Mouse (Mus musculus): ENCODE measurements around the gene Olfr1359. TPM values are rescaled to one million over a fixed set of nuclear protein-coding genes. Genes with fewer than 3 reads are reported as not detected.
"Not testable (repeated sequence)": the region's sequence is repeated elsewhere in the genome, so short reads cannot be mapped to it uniquely, and the experiment has no call there.

Gene Olfr1359
- total RNA-seq, 2 experiments from 2014 or later, result not detected

DNA sequence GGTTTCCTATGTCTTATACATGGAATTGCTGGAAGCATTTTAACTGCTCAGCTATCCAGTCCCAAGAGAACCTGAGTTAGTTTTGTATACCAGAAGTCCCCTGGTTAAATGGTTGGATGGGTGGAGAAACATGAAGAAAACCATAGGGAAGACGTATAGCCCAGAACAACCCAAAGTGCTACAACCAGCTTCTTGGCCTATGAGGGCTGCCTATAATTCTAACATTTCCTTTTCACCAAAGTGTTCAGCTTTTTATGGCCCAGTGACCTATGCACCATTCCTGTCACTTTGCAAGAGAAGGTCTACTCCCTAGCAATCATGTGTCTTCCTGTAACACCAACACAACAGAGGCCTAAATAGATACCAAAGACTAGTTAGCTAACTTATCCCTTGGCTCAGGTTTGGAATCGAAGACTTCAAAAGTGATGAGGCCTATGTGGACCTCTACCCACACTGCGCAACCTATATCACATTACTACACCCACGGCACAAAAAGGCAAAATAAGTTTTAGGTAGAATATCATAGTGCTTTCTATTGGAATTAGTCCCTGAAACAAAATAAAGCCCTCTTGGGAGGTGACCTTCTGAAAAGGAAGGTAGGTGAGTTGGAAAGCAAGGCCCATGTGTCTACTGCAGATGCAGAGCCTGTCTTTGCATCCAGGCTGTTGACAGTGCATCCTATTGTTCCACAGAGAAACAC, 20.6 kb downstream of the Olfr1359 start:
- no peak for TF ChIP-seq CTCF (IDR thresholded peaks at IDR 0.05)
- H3K27ac ChIP-seq, result no peak overlapping the region

DNA sequence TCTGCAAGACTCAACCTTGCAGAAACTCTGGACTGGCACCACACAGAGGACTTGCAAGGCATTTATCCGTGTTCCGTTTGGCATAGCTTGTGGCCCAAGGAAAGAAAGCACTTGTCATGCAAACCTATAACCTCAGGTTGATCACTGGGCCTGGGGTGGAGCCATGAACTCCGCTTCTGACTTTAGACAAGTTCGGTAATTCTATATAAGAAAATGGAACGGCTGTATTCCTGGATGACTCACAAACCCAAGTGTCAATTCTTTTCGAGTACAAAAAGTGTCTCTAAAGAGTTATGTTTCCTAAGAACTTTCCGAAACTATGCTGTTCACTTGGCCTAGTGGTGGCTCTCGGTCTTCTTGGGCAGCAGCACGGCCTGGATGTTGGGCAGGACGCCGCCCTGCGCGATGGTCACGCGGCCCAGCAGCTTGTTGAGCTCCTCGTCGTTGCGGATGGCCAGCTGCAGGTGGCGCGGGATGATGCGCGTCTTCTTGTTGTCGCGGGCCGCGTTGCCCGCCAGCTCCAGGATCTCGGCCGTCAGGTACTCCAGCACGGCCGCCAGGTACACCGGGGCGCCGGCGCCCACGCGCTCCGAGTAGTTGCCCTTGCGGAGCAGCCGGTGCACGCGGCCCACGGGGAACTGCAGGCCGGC, 23.3 kb downstream of the Olfr1359 start:
- intact Hi-C loops (cut with DNase I); DNase-seq; H3K27ac ChIP-seq: not testable (repeated sequence)
- H3K4me3 ChIP-seq, result peak overlapping the region; percentile 74

More for the DNA sequence above, 20.6 kb downstream of the Olfr1359 start:
- no peak overlapping the region for H3K4me3 ChIP-seq
- intact Hi-C loops (cut with DNase I), result loop anchor here (5.0 to 10.0 kb wide), 3 partner anchors 34 to 1966 kb away; partner anchors contain the start of genes Hist1h1b, Hist1h2ac, Hist1h2ak and Hist1h2an
- no peak for DNase-seq

DNA sequence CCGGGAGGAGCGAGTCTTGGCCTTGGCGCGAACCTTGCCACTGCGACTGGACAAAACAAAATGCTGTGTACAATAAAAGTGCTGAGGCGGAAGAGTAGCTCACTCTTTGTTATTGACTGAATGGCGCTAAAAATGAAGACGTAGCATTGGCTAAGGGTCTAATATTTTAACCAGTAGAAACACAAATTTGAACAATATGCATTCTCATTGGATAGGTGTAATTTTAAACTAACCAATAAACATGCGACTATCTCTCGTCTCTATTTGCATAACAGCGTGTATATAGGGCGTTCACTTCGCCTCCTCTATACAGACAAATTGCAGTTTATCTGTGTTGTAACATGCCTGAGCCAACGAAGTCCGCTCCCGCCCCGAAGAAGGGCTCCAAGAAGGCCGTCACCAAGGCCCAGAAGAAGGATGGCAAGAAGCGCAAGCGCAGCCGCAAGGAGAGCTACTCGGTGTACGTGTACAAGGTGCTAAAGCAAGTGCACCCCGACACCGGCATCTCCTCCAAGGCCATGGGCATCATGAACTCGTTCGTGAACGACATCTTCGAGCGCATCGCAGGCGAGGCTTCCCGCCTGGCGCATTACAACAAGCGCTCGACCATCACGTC, 24.0 kb downstream of the Olfr1359 start, which contains the start of gene Hist1h2bm:
Hist1h2bm (plus strand) TSS at position 288 of the 616 bp plus-strand sequence.
- peak within 1 kb of the TSS; percentile 54; the same call in 1 of the 2 replicates for H3K27ac ChIP-seq
- intact Hi-C loops (cut with DNase I), result not testable (repeated sequence)
- peak within 1 kb of the TSS; percentile 74 for H3K4me3 ChIP-seq
- peak; percentile 35 for DNase-seq

DNA sequence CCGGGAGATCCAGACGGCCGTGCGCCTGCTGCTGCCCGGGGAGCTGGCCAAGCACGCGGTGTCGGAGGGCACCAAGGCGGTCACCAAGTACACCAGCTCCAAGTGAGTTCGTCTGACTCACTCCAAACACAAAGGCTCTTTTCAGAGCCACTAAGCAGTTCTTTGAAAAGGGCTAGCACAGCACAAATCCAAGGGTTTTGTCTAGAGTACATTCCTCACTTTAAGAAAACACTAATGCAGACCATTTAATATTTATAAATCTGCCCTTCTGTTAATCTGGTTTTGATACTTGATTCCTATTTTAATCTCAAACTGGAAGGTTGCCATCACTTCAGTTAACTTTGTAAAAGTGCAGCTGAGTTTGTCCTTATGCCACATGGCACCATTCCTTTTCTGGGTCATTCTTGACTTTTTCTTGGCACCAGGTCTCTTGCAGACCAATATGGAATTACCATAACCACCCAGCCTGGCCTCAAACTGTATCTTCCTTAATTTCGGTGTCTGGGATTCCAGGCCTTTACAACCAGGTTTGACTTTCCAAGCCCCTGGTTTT, 24.5 kb downstream of the Olfr1359 start:
- H3K27ac ChIP-seq, result no peak overlapping the region
- no peak for DNase-seq
- TF ChIP-seq CTCF (IDR thresholded peaks at IDR 0.05), result no peak
- intact Hi-C loops (cut with DNase I), result no loop called here
- peak overlapping the region; percentile 74 for H3K4me3 ChIP-seq

DNA sequence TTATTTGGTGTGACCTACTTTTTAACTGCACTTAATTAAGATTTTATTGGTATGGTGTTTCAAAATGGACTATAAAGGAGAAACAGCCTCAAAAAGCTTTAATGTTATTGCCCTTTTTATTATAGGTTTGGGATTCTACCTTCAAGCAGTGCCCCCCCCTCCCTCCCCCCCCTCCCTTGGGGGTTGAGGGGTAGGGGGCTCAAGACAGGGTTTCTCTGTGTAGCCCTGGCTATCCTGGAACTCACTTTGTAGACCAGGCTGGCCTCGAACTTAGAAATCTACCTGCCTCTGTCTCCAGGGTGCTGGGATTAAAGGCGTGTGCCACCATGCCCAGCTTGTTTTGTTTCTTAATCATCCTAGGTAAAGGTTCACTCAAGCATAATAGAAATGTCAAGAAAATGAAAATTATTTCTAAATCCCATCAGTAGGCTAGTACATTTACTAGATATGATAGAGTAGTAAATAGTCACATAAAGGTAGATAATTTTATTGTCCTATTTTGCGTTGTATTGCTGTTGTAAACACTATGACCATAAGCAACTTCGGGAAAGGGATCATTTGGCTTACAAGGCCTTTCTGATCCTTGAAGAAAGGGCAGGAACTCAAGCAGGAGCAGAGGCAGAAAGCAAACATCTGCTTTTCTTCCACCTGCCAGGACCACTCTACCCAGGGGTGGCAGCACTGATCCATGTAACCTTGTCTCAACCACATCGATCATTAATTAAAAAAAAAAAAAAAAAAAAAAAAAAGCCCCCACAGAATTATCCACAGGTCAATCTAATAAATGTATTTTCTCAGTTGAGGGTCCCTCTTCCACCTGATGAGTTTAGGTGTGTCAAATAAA, 25.3 kb downstream of the Olfr1359 start:
- Histone ChIP-seq H3K27ac (no peak overlapping the region), H3K4me3 (no peak overlapping the region)
- DNase-seq, result no peak
- no peak for TF ChIP-seq CTCF (IDR thresholded peaks at IDR 0.05)
- intact Hi-C loops (cut with DNase I), result no loop called here

DNA sequence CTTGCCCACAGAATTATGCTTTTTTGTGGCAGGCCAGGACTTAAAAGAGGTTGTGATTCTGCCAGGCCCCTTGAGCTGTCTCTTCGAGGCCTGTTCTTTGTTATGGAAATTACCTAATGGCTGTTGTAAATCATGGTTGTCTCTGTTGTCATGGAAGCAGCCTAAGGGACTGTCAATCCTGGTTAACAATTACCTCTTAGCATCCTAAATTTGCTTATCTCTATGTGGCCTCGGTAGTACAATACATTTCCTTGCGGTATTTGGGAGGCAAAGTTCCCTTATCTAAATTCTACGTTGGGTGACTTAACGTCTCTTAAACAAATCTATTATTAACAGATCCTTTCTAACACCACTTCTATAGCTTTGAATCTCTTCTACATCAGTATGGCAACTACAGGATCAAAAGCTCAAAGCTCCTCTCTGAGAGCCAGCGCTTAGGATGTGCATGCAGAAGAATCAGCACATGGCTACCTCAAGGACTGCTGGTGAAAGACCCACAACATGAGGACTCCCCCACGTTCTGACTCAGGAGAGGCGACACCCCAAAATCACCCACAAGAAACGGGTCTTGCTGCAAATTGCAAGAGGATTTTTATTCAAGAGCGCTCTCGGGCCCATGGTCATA, 30.1 kb downstream of the Olfr1359 start:
- Histone ChIP-seq H3K27ac (no peak overlapping the region), H3K4me3 (no peak overlapping the region)
- TF ChIP-seq CTCF (IDR thresholded peaks at IDR 0.05), result no peak
- no peak for DNase-seq
- intact Hi-C loops (cut with DNase I), result no loop called here

DNA sequence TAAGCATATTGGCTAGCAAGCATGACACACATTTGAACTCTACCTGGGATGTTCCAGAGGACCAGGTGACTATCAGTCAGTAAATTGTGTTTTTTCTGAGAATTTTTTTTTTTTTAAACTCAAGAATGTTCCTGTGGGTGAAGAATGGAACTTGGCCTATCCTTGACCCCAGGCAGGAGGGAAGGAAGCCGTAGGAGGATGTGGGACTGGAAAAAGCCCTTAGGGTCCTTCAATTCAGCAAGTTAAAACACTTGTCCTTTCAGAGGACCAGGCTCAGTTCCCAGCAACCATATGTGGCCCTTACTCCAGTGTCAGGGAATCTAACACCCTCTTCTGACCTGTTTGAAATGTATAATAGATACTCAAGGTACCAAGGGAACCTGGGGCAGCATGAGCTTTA, 31.6 kb downstream of the Olfr1359 start:
- no peak overlapping the region for H3K4me3 ChIP-seq
- no peak overlapping the region for H3K27ac ChIP-seq
- intact Hi-C loops (cut with DNase I), result no loop called here
- no peak for TF ChIP-seq CTCF (IDR thresholded peaks at IDR 0.05)
- DNase-seq, result no peak

DNA sequence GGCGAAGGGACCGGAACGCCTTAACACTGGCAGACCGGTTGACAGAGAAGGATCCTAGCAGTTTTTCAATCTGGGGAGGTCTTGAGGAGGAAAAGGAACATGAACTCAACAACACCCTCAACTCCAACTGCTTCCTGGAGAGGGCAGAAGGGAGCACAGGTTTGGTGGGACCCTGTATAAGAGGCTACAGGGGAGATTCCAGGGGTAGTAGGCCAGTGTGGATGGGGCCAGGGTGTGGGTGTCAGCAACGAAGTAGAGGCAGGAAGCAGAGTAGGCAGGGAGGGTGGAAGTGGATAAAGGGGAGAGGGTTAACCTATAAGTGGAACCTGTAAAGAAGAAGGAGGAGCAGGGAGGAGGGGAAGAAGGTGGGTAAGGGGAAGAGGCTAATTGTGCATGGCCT, 35.6 kb downstream of the Olfr1359 start:
- Histone ChIP-seq H3K4me3 (no peak overlapping the region), H3K27ac (no peak overlapping the region)
- no peak for TF ChIP-seq CTCF (IDR thresholded peaks at IDR 0.05)
- intact Hi-C loops (cut with DNase I), result no loop called here
- no peak for DNase-seq

DNA sequence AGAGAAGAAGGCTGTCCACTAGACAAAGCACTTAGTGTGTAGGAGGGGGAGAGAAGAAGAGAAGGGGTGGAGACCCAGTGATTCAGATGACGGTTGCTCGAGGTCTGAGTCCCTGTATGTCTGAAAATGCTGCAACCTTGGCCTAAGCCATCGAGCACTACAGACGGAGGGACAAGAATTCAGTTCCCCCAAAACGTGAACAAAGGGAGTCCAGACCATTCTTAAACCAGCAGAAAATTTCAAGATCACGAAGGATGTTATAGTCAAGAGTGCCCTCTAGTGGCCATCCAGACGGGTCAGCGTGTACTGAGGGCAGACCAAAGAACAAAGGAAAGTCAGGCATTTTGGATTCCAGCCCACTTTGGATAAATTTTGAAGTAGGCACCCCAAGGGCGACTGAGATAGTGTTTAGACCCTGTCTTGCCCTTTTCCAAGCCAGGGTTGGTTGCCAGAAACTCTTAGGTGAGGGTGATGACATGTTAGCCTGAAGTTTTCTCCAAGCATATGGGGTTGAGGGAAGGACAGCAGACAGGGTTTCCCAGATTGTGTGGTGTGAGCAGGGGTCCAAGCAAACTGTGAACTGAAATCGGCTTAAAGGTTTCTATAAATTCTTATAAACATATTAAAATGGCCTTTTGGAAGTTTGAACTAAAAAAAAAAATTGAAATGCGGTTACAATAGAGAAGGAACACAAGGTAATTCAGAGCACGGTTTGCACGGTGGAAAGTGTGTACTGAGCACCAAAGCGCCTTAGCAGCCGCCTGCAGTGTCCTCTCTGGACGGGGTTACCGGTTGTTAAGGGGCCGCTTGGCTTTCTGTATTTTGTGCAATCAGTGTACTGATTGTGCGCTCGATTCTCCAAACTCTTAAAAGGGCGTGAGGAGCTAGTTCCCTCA, 36.3 kb downstream of the Olfr1359 start:
- peak overlapping the region; percentile 74 for H3K4me3 ChIP-seq
- TF ChIP-seq CTCF (IDR thresholded peaks at IDR 0.05), result peak; percentile 91
- intact Hi-C loops (cut with DNase I), result loop anchor here (1.0 to 2.0 kb wide), 2 partner anchors 17 to 20 kb away; partner anchors contain the start of gene Hist1h4k
- peak; percentile 65 for DNase-seq
- H3K27ac ChIP-seq, result peak overlapping the region; percentile 74

DNA sequence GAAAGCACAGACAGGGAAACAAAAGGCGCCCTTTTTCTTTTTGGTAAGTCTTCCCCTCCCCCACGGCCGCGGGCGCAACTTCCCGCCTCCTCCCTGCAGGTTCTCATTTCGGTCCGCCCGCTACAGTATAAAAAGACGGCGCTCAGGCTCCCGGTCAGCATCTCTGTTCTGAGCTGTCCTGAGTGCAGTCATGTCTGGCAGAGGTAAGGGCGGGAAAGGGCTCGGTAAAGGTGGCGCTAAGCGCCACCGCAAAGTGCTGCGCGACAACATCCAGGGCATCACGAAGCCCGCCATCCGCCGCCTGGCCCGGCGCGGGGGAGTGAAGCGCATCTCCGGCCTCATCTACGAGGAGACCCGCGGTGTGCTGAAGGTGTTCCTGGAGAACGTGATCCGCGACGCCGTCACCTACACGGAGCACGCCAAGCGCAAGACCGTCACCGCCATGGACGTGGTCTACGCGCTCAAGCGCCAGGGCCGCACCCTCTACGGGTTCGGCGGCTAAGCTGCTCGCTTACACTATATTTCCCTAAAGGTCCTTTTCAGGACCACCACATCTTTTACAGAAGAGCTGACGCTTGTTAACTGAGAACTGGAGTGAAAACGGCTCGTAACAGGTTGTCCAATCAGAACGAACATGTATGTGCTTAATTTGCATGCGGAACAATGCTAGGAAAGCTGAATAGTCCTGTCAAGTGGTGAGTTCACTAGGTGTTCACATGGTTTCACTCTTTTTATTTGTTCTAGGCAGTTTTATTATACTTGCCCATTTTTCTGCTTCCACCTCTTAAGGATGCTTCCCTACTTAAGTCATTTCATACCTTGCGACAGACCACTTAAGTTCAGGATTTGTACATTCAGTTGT, 37.2 kb downstream of the Olfr1359 start, which contains the start of gene Hist1h4j:
Hist1h4j (plus strand) TSS at position 159 of the 862 bp plus-strand sequence.
- Histone ChIP-seq H3K4me3 (peak within 1 kb of the TSS; percentile 74), H3K27ac (peak within 1 kb of the TSS; percentile 74)
- DNase-seq, result peak; percentile 60
- intact Hi-C loops (cut with DNase I), result loop anchor here (1.0 to 2.0 kb wide), 2 partner anchors 16 to 21 kb away; partner anchors contain the start of gene Hist1h4k
